Mouse (Mus musculus) bone marrow, adult 2 months (tissue): ENCODE results near the gene Grasp. TPM values are rescaled to one million over a fixed set of nuclear protein-coding genes. Genes with fewer than 3 reads are reported as not detected.

Source experiments
- H3K27ac ChIP-seq: fragments of 200-500 bp; 2 replicates; pipeline ENCODE4 v1.5.1; 2012; ENCODE audit warnings: low read depth, mild to moderate bottlenecking, control low read depth, inconsistent platforms, low read length; ENCODE audit not compliant: control insufficient read depth, poor library complexity, insufficient read depth
- H3K4me1 ChIP-seq: fragments of 200-500 bp; 2 replicates; pipeline ENCODE4 v1.6.1; 2011; ENCODE audit warnings: low read length; ENCODE audit not compliant: control insufficient read depth, insufficient read depth
- H3K4me3 ChIP-seq: fragments of 200-500 bp; replicated peaks from 2 replicates; pipeline ENCODE3; 2011; ENCODE audit warnings: mild to moderate bottlenecking, low read depth, low read length, control low read depth; ENCODE audit not compliant: control insufficient read depth
- CTCF ChIP-seq: fragments of 200-500 bp; IDR thresholded peaks from 2 replicates; pipeline ENCODE4 v1.5.1; 2011; ENCODE audit warnings: low read length, control low read depth; ENCODE audit not compliant: control insufficient read depth, insufficient read depth
- POLR2A ChIP-seq: fragments of 200-500 bp; IDR thresholded peaks from 2 replicates; pipeline ENCODE4 v1.6.1; 2011; ENCODE audit warnings: low read depth, mild to moderate bottlenecking, control low read depth, low read length, borderline replicate concordance; ENCODE audit not compliant: control insufficient read depth
- WGBS: fragments of 180-500 bp; shearing (Covaris S2); methylation state at CpG from one replicate; pipeline ENCODE4 v1.1.7; 2018; 5-methylcytosine and 5-hydroxymethylcytosine counted together
- polyA plus RNA-seq: library from polyadenylated mRNA; stranded (reverse); fragments of >200 nt; gene quantifications from 2 replicates; pipeline ENCODE4 v1.2.4, GENCODE M21; 2011; ENCODE audit warnings: low replicate concordance; ENCODE audit not compliant: missing spikeins, insufficient read depth, insufficient read length

Gene Grasp
- polyA plus RNA-seq, 1 experiment = 2.5 TPM

DNA sequence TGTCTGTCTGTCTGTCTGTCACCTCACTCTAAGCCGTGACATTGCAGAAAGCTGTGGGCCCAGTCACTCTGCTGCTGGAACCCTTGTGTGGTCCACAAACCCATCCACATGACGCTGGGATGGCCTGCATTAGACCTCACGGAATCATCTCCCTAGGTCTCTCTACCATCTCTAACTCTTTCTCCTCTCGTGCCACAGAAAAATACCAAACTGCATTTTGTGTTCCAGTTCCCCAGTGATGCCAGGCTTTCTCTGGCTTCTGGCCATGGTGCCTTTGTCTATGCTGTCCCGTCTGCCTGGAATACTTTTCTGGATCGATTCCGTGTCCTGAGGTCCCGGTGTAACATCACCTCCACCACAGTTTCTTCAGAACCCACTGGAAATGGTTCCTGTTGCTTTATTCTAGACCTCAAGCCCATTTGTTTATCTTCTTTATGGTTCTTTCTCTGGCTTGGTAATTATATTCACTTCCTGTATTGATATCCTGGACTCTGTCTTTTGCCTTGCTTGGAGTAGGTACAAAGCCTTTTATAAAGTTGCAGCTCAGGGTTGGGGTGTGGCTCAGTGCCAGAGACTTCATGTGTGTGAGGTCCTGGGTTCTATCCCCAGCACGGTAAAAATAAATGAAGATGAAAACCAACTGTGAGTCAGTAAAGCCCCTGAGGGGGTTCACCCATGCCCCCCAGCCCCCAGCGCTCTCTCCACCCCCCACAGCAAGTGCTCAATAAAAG, 10.8 kb downstream of the Grasp start:
- no peak for TF ChIP-seq POLR2A
- TF ChIP-seq CTCF = no peak
- H3K27ac ChIP-seq = no peak overlapping the region
- no peak overlapping the region for H3K4me3 ChIP-seq
- H3K4me1 ChIP-seq = no peaks in the 10 kb centered on the region
- 67% methylated on average over 10 of the region's 10 CpGs for WGBS

DNA sequence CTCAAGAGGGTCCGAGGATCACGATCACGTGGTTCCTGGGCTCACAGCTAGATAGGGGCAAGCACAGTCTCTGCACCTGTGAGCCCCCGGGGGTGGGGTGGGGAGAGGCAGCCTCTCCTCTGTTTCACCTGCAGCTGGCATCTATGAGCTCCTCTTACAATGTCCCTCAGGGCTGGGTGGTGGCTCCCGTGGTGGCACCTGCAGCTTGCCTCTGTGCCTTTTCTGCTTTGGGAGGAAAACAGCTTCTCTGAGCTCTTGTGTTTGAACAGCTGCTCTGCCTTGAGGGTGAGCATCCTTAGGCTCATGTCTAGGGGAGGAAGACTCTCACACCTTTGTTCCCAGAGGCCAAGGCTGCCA, 11.3 kb downstream of the Grasp start:
- TF ChIP-seq POLR2A = no peak
- TF ChIP-seq CTCF = no peak
- Histone ChIP-seq H3K4me3 (no peak overlapping the region), H3K27ac (peak overlapping the region; percentile 61), H3K4me1 (no peaks in the 10 kb centered on the region)
- 55% methylated on average over 5 of the region's 5 CpGs for WGBS

DNA sequence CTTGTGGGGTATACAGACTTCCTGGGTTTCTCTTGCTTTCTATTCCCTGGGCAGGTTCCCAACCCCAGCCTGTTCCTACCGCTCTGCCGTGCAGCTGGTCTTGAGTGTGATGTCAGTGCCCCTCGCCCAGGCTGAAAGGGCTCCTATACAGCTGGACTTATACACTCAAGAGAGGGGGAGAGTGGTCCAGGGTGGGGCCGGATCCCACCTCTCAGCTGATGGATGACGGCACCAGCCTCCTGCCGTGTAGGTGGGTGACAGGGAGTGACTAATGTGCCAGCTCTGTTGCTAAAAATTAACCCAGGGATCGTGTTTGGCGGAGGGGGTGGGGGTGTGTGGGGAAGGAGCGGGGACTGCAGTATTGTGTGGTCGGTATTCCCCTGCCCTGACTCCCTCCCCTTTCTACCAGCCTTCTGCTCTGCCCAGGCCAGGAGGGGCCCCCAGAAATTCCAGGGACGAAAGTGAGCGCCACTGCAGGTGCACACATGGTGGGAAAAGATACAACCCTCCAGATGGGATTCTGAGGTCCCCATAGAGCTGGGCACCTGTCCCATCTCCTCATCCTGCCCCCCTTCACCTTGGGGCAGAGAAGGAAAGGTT, 11.8 kb downstream of the Grasp start:
- Histone ChIP-seq H3K27ac (peak overlapping the region; percentile 61), H3K4me3 (no peak overlapping the region), H3K4me1 (no peaks in the 10 kb centered on the region)
- TF ChIP-seq CTCF (no peak), POLR2A (no peak)
- WGBS = 56% methylated on average over 12 of the region's 12 CpGs

DNA sequence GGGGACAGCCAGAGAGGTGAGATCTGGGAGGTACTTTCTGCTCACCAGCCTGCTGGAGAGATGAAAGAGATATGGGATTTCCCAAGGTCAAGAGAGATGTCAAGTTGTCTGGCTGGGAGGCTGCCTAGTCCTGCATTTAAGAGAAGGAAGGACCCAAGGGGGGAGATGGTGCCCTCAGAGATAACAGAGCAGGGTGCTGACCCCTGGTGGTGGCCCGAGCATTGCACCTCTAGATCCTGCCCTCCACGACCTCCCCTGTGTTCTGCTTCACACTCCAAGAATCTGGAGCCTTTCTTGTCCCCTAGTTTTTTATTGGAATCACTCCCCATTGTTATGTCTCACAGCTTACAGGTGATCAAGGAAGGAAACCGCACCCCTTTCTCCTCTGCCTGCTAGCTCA, 12.9 kb downstream of the Grasp start:
- Histone ChIP-seq H3K4me3 (no peak overlapping the region), H3K27ac (no peak overlapping the region), H3K4me1 (peaks cover 1% of the 10 kb centered on the region)
- WGBS = 11% methylated on average over 3 of the region's 3 CpGs
- no peak for TF ChIP-seq POLR2A
- peak; percentile 85 for TF ChIP-seq CTCF

DNA sequence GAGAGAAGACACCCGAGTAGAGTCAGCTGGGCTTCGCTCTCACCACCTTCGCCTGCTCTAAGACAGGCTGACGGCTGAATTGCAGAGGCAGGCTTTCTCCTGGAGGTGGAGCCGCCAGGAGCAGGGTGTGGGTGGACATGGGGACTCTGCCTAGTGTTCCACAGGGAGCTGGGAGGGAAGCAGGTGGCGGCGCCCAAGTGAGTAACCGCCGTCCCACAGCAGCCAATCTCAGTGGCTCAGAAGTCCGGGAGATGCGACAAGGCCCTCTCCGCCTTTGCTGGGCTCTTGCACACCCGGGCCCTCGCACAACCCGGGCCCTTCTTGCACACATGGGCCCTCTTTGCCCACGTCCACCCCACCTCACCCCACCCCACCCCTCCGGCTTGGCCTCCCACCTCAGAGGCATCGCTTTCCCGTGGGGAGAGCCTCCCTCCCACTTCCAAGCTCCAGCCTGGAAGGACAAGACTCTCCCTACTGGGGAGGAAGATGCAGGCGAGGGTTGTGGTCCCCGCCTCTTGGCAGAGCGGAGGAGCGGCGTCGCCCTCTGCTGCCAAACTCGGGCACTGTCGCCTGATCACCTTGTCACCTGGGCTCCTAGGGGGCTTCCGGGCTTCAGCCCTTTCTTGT, 15.0 kb downstream of the Grasp start:
- Histone ChIP-seq H3K4me1 (peaks cover 1% of the 10 kb centered on the region), H3K4me3 (no peak overlapping the region), H3K27ac (no peak overlapping the region)
- 21% methylated on average over 28 of the region's 28 CpGs for WGBS
- TF ChIP-seq CTCF = peak; percentile 56
- TF ChIP-seq POLR2A = no peak

DNA sequence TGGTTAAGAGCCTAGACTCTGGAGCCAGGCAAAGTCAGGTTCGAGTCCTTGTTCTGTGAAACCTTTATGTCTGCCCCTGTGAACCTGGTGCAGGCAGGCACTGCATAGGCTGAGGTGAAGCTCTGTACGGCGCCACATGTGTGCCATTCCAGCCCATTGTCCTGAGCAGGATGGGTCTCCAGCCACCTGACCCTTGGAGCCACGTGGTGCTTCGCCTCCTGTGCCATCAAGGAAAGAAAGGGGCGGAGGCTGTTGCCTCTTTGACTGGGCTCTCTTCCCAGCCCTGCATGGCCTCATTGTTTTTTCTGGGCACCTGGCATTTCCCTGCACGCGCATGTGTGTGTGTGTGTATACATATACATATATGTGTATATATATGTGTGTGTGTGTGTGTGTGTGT, 15.8 kb downstream of the Grasp start:
- Histone ChIP-seq H3K4me1 (peaks cover 4% of the 10 kb centered on the region), H3K4me3 (no peak overlapping the region), H3K27ac (no peak overlapping the region)
- TF ChIP-seq POLR2A = no peak
- no peak for TF ChIP-seq CTCF
- WGBS = 74% methylated on average over 8 of the region's 8 CpGs

DNA sequence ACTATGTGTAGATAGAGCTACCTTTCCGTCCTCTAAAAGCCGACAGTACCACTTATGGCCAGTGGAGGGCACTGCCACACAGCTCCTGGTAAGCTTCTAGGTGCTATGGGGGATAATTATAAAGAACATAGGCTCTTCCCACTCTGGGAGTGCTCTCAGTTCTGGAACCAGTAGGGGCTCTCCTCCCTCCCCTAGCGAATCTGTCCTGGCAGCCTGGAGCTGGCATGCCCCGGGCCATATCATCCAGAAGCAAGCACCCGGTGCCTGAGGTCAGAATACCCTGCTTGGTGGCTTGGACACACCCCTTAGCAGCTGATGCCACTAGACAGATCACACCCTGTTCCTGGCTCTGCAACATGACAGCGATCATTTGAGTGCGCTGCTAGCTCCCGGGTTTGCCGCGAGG, 16.8 kb downstream of the Grasp start:
- under 1% methylated on average over 10 of the region's 10 CpGs for WGBS
- Histone ChIP-seq H3K4me3 (no peak overlapping the region), H3K4me1 (peaks cover 4% of the 10 kb centered on the region), H3K27ac (no peak overlapping the region)
- TF ChIP-seq POLR2A = no peak
- peak; percentile 92 for TF ChIP-seq CTCF

DNA sequence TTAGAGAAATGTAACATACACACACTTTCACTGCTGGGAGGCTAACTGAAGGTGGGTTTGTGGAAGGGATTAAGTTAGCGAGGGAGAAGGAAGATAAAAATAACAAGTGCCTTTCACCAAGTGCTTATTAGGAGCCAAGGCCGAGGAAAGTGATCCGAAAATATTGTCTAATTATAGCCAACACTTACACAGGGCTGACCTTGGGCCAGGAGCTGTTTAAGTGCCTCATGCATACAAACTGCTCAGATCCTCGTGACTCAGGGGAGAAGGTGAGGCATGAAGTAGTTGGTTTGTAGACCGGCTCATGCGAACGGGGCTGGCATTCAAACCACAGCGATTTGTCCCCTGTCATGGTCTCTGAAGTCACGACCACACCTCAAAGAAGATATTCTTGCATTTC, 17.2 kb downstream of the Grasp start:
- no peak for TF ChIP-seq CTCF
- no peak for TF ChIP-seq POLR2A
- WGBS = 32% methylated on average over 9 of the region's 9 CpGs
- Histone ChIP-seq H3K27ac (no peak overlapping the region), H3K4me1 (peaks cover 4% of the 10 kb centered on the region), H3K4me3 (no peak overlapping the region)
